Mouse (Mus musculus): ENCODE measurements around the gene Atp1a3. TPM values are rescaled to one million over a fixed set of nuclear protein-coding genes. Genes with fewer than 3 reads are reported as not detected.
"Not testable (repeated sequence)": the region's sequence is repeated elsewhere in the genome, so short reads cannot be mapped to it uniquely, and the experiment has no call there.

Gene Atp1a3
- polyA plus RNA-seq (2014; fragmentation: Nextera tagmentation; extraction: Ambion mirVana) = 7.2 and 9.0 TPM in 2 replicates

GRCm38 (mm10) chr7:25005421-25006065, at the start of gene Atp1a3:
Atp1a3 (minus strand) TSS chr7:25005958.
- Histone ChIP-seq H3K9ac (ENCODE audit: low read depth, low read length) (peak within 1 kb of the TSS; percentile 51), H3K4me2 (ENCODE audit: low read depth, low read length) (peak within 1 kb of the TSS; percentile 69), H3K4me1 (ENCODE audit: control insufficient read depth, insufficient read depth, low read length) (peaks cover 4% of the 10 kb centered on the region; the same call in 1 of the 2 replicates), H3K4me3 (ENCODE audit: low read depth, low read length) (peak within 1 kb of the TSS; percentile 43), H3K27ac (replicated peaks; ENCODE audit: low read depth, low read length) (no peak within 1 kb of the TSS), H3K9me3 (ENCODE audit: control insufficient read depth, low read length) (no peaks in the 10 kb centered on the region), H3K27me3 (replicated peaks; ENCODE audit: control insufficient read depth, insufficient read depth, low read length) (peaks cover 65% of the 10 kb centered on the region), H3K36me3 (ENCODE audit: control insufficient read depth, insufficient read depth, low read length) (no peaks in the 10 kb centered on the region)
- DNase-seq (ENCODE audit: low spot score) = peak; percentile 55
- 4% methylated on average over 14 of the region's 54 CpGs for WGBS
- ATAC-seq (ENCODE audit: low read depth) = peak; percentile 80

GRCm38 (mm10) chr7:25052587-25052986, 46.8 kb upstream of the Atp1a3 start:
- H3K36me3 ChIP-seq (ENCODE audit: control insufficient read depth, insufficient read depth, low read length) = peaks cover 79% of the 10 kb centered on the region
- no peak for DNase-seq (ENCODE audit: low spot score)
- WGBS = 89% methylated on average over 3 of the region's 3 CpGs

GRCm38 (mm10) chr7:25049295-25049930, 43.7 kb upstream of the Atp1a3 start:
- Histone ChIP-seq H3K4me3 (ENCODE audit: low read depth, low read length) (no peak overlapping the region), H3K9ac (ENCODE audit: low read depth, low read length) (no peak overlapping the region), H3K4me1 (ENCODE audit: control insufficient read depth, insufficient read depth, low read length) (no peaks in the 10 kb centered on the region), H3K27me3 (replicated peaks; ENCODE audit: control insufficient read depth, insufficient read depth, low read length) (no peaks in the 10 kb centered on the region), H3K4me2 (ENCODE audit: low read depth, low read length) (no peak overlapping the region), H3K27ac (replicated peaks; ENCODE audit: low read depth, low read length) (no peak overlapping the region), H3K9me3 (ENCODE audit: control insufficient read depth, low read length) (no peaks in the 10 kb centered on the region), H3K36me3 (ENCODE audit: control insufficient read depth, insufficient read depth, low read length) (peaks cover 76% of the 10 kb centered on the region)
- WGBS = 86% methylated on average over 16 of the region's 16 CpGs
- ATAC-seq (ENCODE audit: low read depth) (no peak), DNase-seq (ENCODE audit: low spot score) (no peak)

More at GRCm38 (mm10) chr7:25052587-25052986, 46.8 kb upstream of the Atp1a3 start:
- H3K9ac ChIP-seq (ENCODE audit: low read depth, low read length) = no peak overlapping the region
- no peaks in the 10 kb centered on the region for H3K27me3 ChIP-seq (replicated peaks; ENCODE audit: control insufficient read depth, insufficient read depth, low read length)
- no peaks in the 10 kb centered on the region for H3K9me3 ChIP-seq (ENCODE audit: control insufficient read depth, low read length)
- no peak overlapping the region for H3K4me3 ChIP-seq (ENCODE audit: low read depth, low read length)
- no peak overlapping the region for H3K27ac ChIP-seq (replicated peaks; ENCODE audit: low read depth, low read length)
- no peak overlapping the region for H3K4me2 ChIP-seq (ENCODE audit: low read depth, low read length)
- no peaks in the 10 kb centered on the region for H3K4me1 ChIP-seq (ENCODE audit: control insufficient read depth, insufficient read depth, low read length)
- ATAC-seq (ENCODE audit: low read depth) = no peak

GRCm38 (mm10) chr7:25047363-25047762, 41.6 kb upstream of the Atp1a3 start:
- ATAC-seq (ENCODE audit: low read depth) (no peak), DNase-seq (ENCODE audit: low spot score) (no peak)
- no peaks in the 10 kb centered on the region for H3K27me3 ChIP-seq (replicated peaks; ENCODE audit: control insufficient read depth, insufficient read depth, low read length)
- H3K9me3 ChIP-seq (ENCODE audit: control insufficient read depth, low read length) = no peaks in the 10 kb centered on the region
- H3K4me1 ChIP-seq (ENCODE audit: control insufficient read depth, insufficient read depth, low read length) = no peaks in the 10 kb centered on the region
- H3K27ac ChIP-seq (replicated peaks; ENCODE audit: low read depth, low read length) = no peak overlapping the region
- H3K4me2 ChIP-seq (ENCODE audit: low read depth, low read length) = no peak overlapping the region
- H3K4me3 ChIP-seq (ENCODE audit: low read depth, low read length) = no peak overlapping the region
- H3K36me3 ChIP-seq (ENCODE audit: control insufficient read depth, insufficient read depth, low read length) = peaks cover 76% of the 10 kb centered on the region
- no peak overlapping the region for H3K9ac ChIP-seq (ENCODE audit: low read depth, low read length)
- WGBS = 91% methylated on average over 8 of the region's 8 CpGs

GRCm38 (mm10) chr7:25044599-25044998, 38.8 kb upstream of the Atp1a3 start:
- WGBS = 95% methylated on average over 7 of the region's 7 CpGs

GRCm38 (mm10) chr7:25041921-25042320, 36.2 kb upstream of the Atp1a3 start:
- no peak overlapping the region for H3K4me3 ChIP-seq (ENCODE audit: low read depth, low read length)
- H3K9ac ChIP-seq (ENCODE audit: low read depth, low read length) = no peak overlapping the region
- DNase-seq (ENCODE audit: low spot score) (no peak), ATAC-seq (ENCODE audit: low read depth) (no peak)
- no peak overlapping the region for H3K27ac ChIP-seq (replicated peaks; ENCODE audit: low read depth, low read length)
- no peak overlapping the region for H3K4me2 ChIP-seq (ENCODE audit: low read depth, low read length)
- H3K27me3 ChIP-seq (replicated peaks; ENCODE audit: control insufficient read depth, insufficient read depth, low read length) = no peaks in the 10 kb centered on the region
- H3K4me1 ChIP-seq (ENCODE audit: control insufficient read depth, insufficient read depth, low read length) = no peaks in the 10 kb centered on the region
- 81% methylated on average over 11 of the region's 12 CpGs for WGBS
- no peaks in the 10 kb centered on the region for H3K9me3 ChIP-seq (ENCODE audit: control insufficient read depth, low read length)
- peaks cover 72% of the 10 kb centered on the region for H3K36me3 ChIP-seq (ENCODE audit: control insufficient read depth, insufficient read depth, low read length)

More at GRCm38 (mm10) chr7:25044599-25044998, 38.8 kb upstream of the Atp1a3 start:
- H3K4me2 ChIP-seq (ENCODE audit: low read depth, low read length); H3K9me3 ChIP-seq (ENCODE audit: control insufficient read depth, low read length); H3K4me1 ChIP-seq (ENCODE audit: control insufficient read depth, insufficient read depth, low read length); H3K27me3 ChIP-seq (replicated peaks; ENCODE audit: control insufficient read depth, insufficient read depth, low read length); H3K9ac ChIP-seq (ENCODE audit: low read depth, low read length); DNase-seq (ENCODE audit: low spot score); ATAC-seq (ENCODE audit: low read depth); H3K27ac ChIP-seq (replicated peaks; ENCODE audit: low read depth, low read length); H3K4me3 ChIP-seq (ENCODE audit: low read depth, low read length): not testable (repeated sequence)
- peaks cover 73% of the 10 kb centered on the region for H3K36me3 ChIP-seq (ENCODE audit: control insufficient read depth, insufficient read depth, low read length)

GRCm38 (mm10) chr7:25035916-25036315, 30.2 kb upstream of the Atp1a3 start:
- ATAC-seq (ENCODE audit: low read depth) (no peak), DNase-seq (ENCODE audit: low spot score) (peak; percentile 48)
- H3K4me2 ChIP-seq (ENCODE audit: low read depth, low read length) = no peak overlapping the region
- H3K27me3 ChIP-seq (replicated peaks; ENCODE audit: control insufficient read depth, insufficient read depth, low read length) = no peaks in the 10 kb centered on the region
- H3K36me3 ChIP-seq (ENCODE audit: control insufficient read depth, insufficient read depth, low read length) = peaks cover 54% of the 10 kb centered on the region
- no peak overlapping the region for H3K4me3 ChIP-seq (ENCODE audit: low read depth, low read length)
- no peak overlapping the region for H3K27ac ChIP-seq (replicated peaks; ENCODE audit: low read depth, low read length)
- no peaks in the 10 kb centered on the region for H3K4me1 ChIP-seq (ENCODE audit: control insufficient read depth, insufficient read depth, low read length)
- H3K9me3 ChIP-seq (ENCODE audit: control insufficient read depth, low read length) = no peaks in the 10 kb centered on the region
- 53% methylated on average over 7 of the region's 7 CpGs for WGBS
- H3K9ac ChIP-seq (ENCODE audit: low read depth, low read length) = no peak overlapping the region

GRCm38 (mm10) chr7:25034796-25035195, 29.0 kb upstream of the Atp1a3 start:
- Histone ChIP-seq H3K4me3 (ENCODE audit: low read depth, low read length) (no peak overlapping the region), H3K4me1 (ENCODE audit: control insufficient read depth, insufficient read depth, low read length) (no peaks in the 10 kb centered on the region), H3K4me2 (ENCODE audit: low read depth, low read length) (no peak overlapping the region), H3K9me3 (ENCODE audit: control insufficient read depth, low read length) (no peaks in the 10 kb centered on the region), H3K9ac (ENCODE audit: low read depth, low read length) (no peak overlapping the region), H3K36me3 (ENCODE audit: control insufficient read depth, insufficient read depth, low read length) (peaks cover 54% of the 10 kb centered on the region), H3K27me3 (replicated peaks; ENCODE audit: control insufficient read depth, insufficient read depth, low read length) (no peaks in the 10 kb centered on the region), H3K27ac (replicated peaks; ENCODE audit: low read depth, low read length) (no peak overlapping the region)
- ATAC-seq (ENCODE audit: low read depth) (no peak), DNase-seq (ENCODE audit: low spot score) (no peak)
- WGBS = 95% methylated on average over 4 of the region's 4 CpGs
